Mouse (Mus musculus) heart, postnatal 0 days (tissue): ENCODE results near the gene Acads. TPM values are rescaled to one million over a fixed set of nuclear protein-coding genes. Genes with fewer than 3 reads are reported as not detected.
"Not testable (repeated sequence)": the region's sequence is repeated elsewhere in the genome, so short reads cannot be mapped to it uniquely, and the experiment has no call there.

Experiments used
- ATAC-seq: fragments of 200-750 bp; cut with Nextera tagmentation; 2 replicates; pipeline ENCODE4 v1.8.0; 2017; ENCODE audit warnings: low read depth, moderate number of reproducible peaks, moderate library complexity; ENCODE audit not compliant: insufficient read depth
- DNase-seq: peaks from one replicate; pipeline ENCODE4 v3.0.0-alpha.2; 2016; ENCODE audit warnings: low spot score
- H3K27ac ChIP-seq: fragments of 300-500 bp; sonication (generic); 2 replicates; pipeline ENCODE4 v1.5.1; 2014; ENCODE audit warnings: low read depth, mild to moderate bottlenecking
- H3K27me3 ChIP-seq: fragments of 300-500 bp; sonication (generic); 2 replicates; pipeline ENCODE4 v1.6.1; 2014; ENCODE audit warnings: low read length, mixed read lengths; ENCODE audit not compliant: control insufficient read depth, insufficient read depth
- H3K36me3 ChIP-seq: fragments of 300-500 bp; sonication (generic); replicated peaks from 2 replicates; pipeline ENCODE4 v1.6.1; 2014; ENCODE audit warnings: low read length, mixed read lengths; ENCODE audit not compliant: control insufficient read depth, insufficient read depth
- H3K4me1 ChIP-seq: fragments of 300-500 bp; sonication (generic); 2 replicates; pipeline ENCODE4 v1.6.1; 2014; ENCODE audit warnings: antibody characterized with exemption; ENCODE audit not compliant: control insufficient read depth, insufficient read depth
- H3K4me2 ChIP-seq: fragments of 300-500 bp; sonication (generic); 2 replicates; pipeline ENCODE4 v1.6.1; 2014; ENCODE audit warnings: low read depth, mild to moderate bottlenecking, low read length, moderate library complexity
- H3K4me3 ChIP-seq: fragments of 300-500 bp; sonication (generic); 2 replicates; pipeline ENCODE4 v1.5.1; 2014; ENCODE audit warnings: low read depth, low read length
- H3K9ac ChIP-seq: fragments of 300-500 bp; sonication (generic); replicated peaks from 2 replicates; pipeline ENCODE4 v1.6.1; 2014; ENCODE audit warnings: low read depth, low read length, mixed read lengths
- H3K9me3 ChIP-seq: fragments of 300-500 bp; sonication (generic); replicated peaks from 2 replicates; pipeline ENCODE4 v1.6.1; 2016; ENCODE audit warnings: low read length; ENCODE audit not compliant: control insufficient read depth
- CTCF ChIP-seq: IDR thresholded peaks from 2 replicates; pipeline ENCODE4 v1.5.1; 2016; ENCODE audit warnings: antibody characterized with exemption, control low read depth, low read depth
- EP300 ChIP-seq: IDR thresholded peaks from 2 replicates; pipeline ENCODE4 v1.6.1; 2016; ENCODE audit warnings: antibody characterized with exemption, low read depth
- WGBS: fragments of 180-500 bp; shearing (Covaris S2); extraction: QIAGEN DNeasy Blood & Tissue Kit; methylation state at CpG from one replicate; pipeline ENCODE4 v1.1.7; 2014; 5-methylcytosine and 5-hydroxymethylcytosine counted together
- polyA plus RNA-seq: library from polyadenylated mRNA; unstranded; fragments of >200 nt; fragmentation: Nextera tagmentation; extraction: Ambion mirVana; gene quantifications from 2 replicates; pipeline ENCODE4 v1.2.1, GENCODE M21; 2015
- total RNA-seq: library from RNA; depleted of rRNA; stranded (reverse); fragments of >200 nt; gene quantifications from 2 replicates; pipeline ENCODE4 v1.2.3, GENCODE M21; 2014; ENCODE audit warnings: low replicate concordance

Acads gene
- total and polyA plus RNA-seq, 2 experiments from 2014 or later, result 208 to 288 TPM

DNA sequence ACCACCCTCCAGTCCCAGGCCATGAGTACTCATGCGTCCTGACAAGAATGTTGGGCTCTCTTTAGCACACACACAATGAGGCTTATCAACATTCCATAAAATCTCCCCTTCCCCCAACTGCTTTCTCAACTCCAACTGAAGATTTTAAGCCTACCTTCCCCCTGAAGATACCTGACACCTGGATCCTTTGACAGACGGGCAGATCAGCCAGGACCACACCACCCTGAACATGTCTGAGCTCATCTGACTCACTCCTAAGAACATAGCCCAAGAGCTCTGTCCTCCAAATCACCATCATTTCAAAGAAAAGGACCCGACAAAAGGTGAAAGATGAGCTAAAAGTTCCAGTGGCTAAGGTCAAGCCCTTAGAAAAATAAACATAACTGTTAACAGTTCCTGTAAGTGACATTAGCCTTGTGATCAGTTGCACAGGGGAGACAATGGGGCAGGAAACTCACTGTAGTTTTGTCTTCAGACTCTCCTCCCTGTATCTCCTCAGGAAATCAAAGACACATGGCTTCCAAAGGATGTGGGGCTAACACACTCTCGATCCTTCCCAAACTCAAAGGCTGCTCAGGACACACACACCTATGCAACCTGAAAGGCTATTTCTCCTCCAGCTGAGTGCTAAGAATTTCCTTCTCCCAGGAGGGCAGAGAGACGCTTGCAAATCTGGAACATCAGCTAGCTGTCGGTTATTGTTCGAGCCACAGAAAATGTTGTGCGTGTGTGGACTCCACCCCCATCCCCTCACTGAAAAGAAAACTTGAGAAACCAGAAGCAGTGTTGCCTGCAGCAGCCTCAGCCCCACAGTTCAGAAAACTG lies 33.2 kb upstream of the Acads start:
- Histone ChIP-seq H3K9ac (peak overlapping the region; percentile 26), H3K4me3 (no peak overlapping the region), H3K36me3 (peaks cover 37% of the 10 kb centered on the region), H3K4me2 (no peak overlapping the region), H3K27ac (peak overlapping the region; percentile 60), H3K27me3 (no peaks in the 10 kb centered on the region), H3K9me3 (no peaks in the 10 kb centered on the region), H3K4me1 (peaks cover 44% of the 10 kb centered on the region)
- DNase-seq, result no peak
- TF ChIP-seq EP300, result no peak
- TF ChIP-seq CTCF, result no peak
- ATAC-seq, result no peak
- WGBS, result 22% methylated on average over 8 of the region's 8 CpGs

DNA sequence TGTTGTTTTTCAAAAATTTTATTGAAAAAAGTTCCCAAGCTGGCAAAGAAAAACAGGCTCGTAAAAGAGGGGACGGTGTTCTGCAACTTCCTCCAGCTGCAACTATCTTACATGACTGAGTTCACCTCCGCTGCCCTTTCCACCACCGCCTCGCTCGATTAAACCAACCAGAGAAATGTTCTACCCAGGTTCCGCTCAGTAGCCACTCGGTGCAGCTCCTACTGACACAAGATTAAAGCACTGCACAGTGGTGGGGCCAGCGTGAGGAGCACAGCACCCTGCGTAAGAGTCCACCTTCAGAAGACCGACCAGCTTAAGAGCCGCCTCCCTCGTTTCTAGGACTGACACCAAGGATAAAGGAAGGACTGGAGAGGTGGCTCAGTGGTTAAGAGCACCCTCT lies 32.3 kb upstream of the Acads start:
- no peak overlapping the region for H3K4me3 ChIP-seq
- H3K27me3 ChIP-seq, result no peaks in the 10 kb centered on the region
- no peak for DNase-seq
- H3K9me3 ChIP-seq, result no peaks in the 10 kb centered on the region
- 80% methylated on average over 13 of the region's 13 CpGs for WGBS
- no peak for TF ChIP-seq CTCF
- TF ChIP-seq EP300, result no peak
- peaks cover 38% of the 10 kb centered on the region for H3K4me1 ChIP-seq
- H3K27ac ChIP-seq, result no peak overlapping the region
- H3K4me2 ChIP-seq, result no peak overlapping the region
- no peak for ATAC-seq
- H3K36me3 ChIP-seq, result peaks cover 45% of the 10 kb centered on the region
- no peak overlapping the region for H3K9ac ChIP-seq

DNA sequence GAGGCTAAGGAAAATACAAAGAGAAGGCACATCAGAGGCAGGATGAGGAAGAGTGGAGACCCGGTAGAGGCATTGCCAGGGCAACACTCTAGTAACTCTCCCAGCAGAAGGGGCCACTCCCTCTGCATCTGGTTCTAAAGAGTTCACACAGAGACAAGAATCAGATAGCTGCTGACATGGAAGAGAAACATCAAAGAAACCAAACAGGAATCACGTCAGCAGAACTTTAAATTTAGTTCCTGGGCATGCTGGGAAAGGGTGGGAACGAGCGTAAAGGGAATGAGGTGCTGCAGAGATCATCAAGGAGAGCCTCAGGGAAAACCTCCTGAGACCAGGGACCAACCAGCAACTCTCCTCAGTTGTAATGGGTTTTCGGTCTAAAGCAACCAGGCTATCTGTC lies 31.8 kb upstream of the Acads start:
- no peak overlapping the region for H3K4me2 ChIP-seq
- peaks cover 50% of the 10 kb centered on the region for H3K36me3 ChIP-seq
- TF ChIP-seq CTCF, result no peak
- no peak for TF ChIP-seq EP300

DNA sequence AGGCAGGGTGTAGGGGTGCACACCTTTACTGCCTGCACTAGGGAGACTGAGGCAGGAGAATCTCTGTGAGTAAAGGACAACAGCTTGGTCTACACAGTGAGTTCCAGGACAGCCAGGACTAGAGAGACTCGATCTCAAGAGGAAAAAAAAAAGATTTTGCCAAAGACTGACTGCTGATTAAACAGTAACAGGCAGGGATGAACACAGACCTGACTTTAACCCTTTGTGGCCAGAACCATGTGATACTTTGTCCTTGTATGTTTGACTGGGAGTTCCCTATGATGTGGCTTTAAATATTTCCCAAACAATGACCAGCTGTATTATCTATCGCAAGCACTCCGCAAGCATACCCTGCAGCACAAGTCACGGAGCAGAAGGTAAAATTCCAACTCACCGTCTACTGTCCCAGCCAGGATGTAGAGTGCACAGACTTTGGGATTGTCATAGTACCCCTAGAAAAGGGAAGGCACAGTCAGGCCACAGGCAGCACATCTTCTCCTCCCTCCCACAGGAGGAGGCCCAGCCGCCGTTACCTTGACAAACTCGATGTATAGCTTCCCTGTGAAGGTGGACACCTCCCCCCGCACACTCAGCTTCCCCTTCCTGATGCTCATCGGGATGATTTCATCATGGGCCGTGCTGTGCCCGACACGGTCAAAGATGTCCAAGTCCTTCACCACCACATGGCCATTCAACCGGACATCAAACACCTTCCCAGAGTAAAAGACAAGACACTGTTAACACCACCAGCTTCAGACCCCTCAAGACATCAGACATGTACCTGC lies 30.7 kb upstream of the Acads start:
- 94% methylated on average over 14 of the region's 14 CpGs for WGBS
- DNase-seq (no peak), ATAC-seq (no peak)
- Histone ChIP-seq H3K27me3 (no peaks in the 10 kb centered on the region), H3K4me1 (peaks cover 23% of the 10 kb centered on the region), H3K4me3 (no peak overlapping the region), H3K9ac (no peak overlapping the region), H3K27ac (no peak overlapping the region), H3K36me3 (peaks cover 51% of the 10 kb centered on the region), H3K4me2 (no peak overlapping the region), H3K9me3 (no peaks in the 10 kb centered on the region)
- TF ChIP-seq EP300 (no peak), CTCF (no peak)

More for the DNA sequence above, 31.8 kb upstream of the Acads start:
- Histone ChIP-seq H3K9me3 (no peaks in the 10 kb centered on the region), H3K9ac (no peak overlapping the region), H3K27ac (no peak overlapping the region), H3K4me3 (no peak overlapping the region), H3K27me3 (no peaks in the 10 kb centered on the region), H3K4me1 (peaks cover 34% of the 10 kb centered on the region)
- DNase-seq (no peak), ATAC-seq (no peak)
- 66% methylated on average over 5 of the region's 5 CpGs for WGBS

DNA sequence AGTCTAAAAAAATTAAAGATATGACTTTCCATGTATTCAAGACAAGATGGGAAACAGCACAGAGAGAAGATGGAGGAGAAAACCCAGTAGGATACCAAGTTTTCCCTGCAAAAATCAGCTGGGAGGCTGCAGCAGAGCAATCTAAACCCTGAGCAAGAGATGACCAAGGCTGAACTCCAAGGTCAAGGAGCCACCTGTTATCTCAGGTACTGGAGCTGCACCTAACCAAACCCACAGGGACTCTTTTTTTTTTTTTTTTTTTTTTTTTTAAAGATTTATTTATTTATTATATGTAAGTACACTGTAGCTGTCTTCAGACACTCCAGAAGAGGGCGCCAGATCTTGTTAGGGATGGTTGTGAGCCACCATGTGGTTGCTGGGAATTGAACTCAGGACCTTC lies 29.7 kb upstream of the Acads start:
- DNase-seq, H3K4me3 ChIP-seq, H3K27me3 ChIP-seq, H3K4me2 ChIP-seq, H3K9ac ChIP-seq, H3K27ac ChIP-seq, ATAC-seq, H3K9me3 ChIP-seq: not testable (repeated sequence)
- Histone ChIP-seq H3K4me1 (peaks cover 13% of the 10 kb centered on the region; the same call in 1 of the 2 replicates), H3K36me3 (peaks cover 54% of the 10 kb centered on the region)
- WGBS, result no CpG with 5 or more reads among the region's 1 CpGs
